Mouse (Mus musculus): ENCODE measurements around the gene Lrriq4. TPM values are rescaled to one million over a fixed set of nuclear protein-coding genes. Genes with fewer than 3 reads are reported as not detected.
A peak's percentile ranks its signal among the peaks of the same experiment; 100 is the strongest.

The Lrriq4 gene
- polyA plus RNA-seq (2012; rRNA removed): 45.2 and 45.3 TPM in 2 replicates

GRCm38 (mm10) chr3:30644207-30644606 is at the start of gene Lrriq4:
Gene Lrriq4 (plus strand): TSS chr3:30644507.
- Histone ChIP-seq H3K4me3 (ENCODE audit: control insufficient read depth, low read depth, low read length) (peak within 1 kb of the TSS; percentile 67), H3K27me3 (ENCODE audit: control insufficient read depth, insufficient read depth, low read length) (no peaks in the 10 kb centered on the region), H3K4me1 (ENCODE audit: control insufficient read depth, insufficient read depth, low read length) (peaks cover 3% of the 10 kb centered on the region), H3K36me3 (ENCODE audit: control insufficient read depth, insufficient read depth, low read length) (peaks cover 3% of the 10 kb centered on the region; the same call in 1 of the 2 replicates), H3K27ac (ENCODE audit: control insufficient read depth, insufficient read depth, low read depth, low read length) (no peak within 1 kb of the TSS)
- TF ChIP-seq POLR2A (IDR thresholded peaks at IDR 0.05; ENCODE audit: control insufficient read depth, low read depth, low read length) (no peak), CTCF (IDR thresholded peaks at IDR 0.05; ENCODE audit: control insufficient read depth, insufficient read depth, insufficient replicate concordance, low read depth, low read length) (no peak)

GRCm38 (mm10) chr3:30595111-30595832 is 49.0 kb upstream of the Lrriq4 start:
- Histone ChIP-seq H3K4me3 (ENCODE audit: control insufficient read depth, low read depth, low read length) (peak overlapping the region; percentile 90), H3K27ac (ENCODE audit: control insufficient read depth, insufficient read depth, low read depth, low read length) (peak overlapping the region; percentile 62), H3K4me1 (ENCODE audit: control insufficient read depth, insufficient read depth, low read length) (peaks cover 13% of the 10 kb centered on the region), H3K36me3 (ENCODE audit: control insufficient read depth, insufficient read depth, low read length) (no peaks in the 10 kb centered on the region), H3K27me3 (ENCODE audit: control insufficient read depth, insufficient read depth, low read length) (no peaks in the 10 kb centered on the region)
- TF ChIP-seq POLR2A (IDR thresholded peaks at IDR 0.05; ENCODE audit: control insufficient read depth, low read depth, low read length): no peak
- TF ChIP-seq CTCF (IDR thresholded peaks at IDR 0.05; ENCODE audit: control insufficient read depth, insufficient read depth, insufficient replicate concordance, low read depth, low read length): no peak

DNA sequence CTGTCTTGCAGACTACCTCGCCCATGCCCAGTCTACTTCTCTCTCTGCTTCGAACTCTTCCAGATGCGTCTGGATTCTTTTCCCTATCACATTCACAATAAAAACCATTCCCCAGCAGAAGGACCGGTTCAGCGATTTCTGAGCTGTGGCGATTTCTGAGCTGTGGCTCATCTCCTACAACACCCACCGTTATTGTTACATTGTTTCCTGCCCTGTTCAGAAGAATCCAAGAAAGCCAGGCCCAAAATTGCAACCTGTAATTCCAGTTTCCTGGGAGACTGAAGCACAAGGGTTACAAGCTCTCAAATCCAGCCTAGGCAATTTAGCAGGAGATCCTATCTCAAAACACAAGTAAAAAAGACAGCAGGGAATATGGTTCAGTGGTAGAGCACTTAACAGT is 47.0 kb upstream of the Lrriq4 start:
- no peaks in the 10 kb centered on the region for H3K27me3 ChIP-seq (ENCODE audit: control insufficient read depth, insufficient read depth, low read length)
- H3K4me1 ChIP-seq (ENCODE audit: control insufficient read depth, insufficient read depth, low read length): peaks cover 16% of the 10 kb centered on the region
- peak overlapping the region; percentile 59; the same call in 1 of the 2 replicates for H3K4me3 ChIP-seq (ENCODE audit: control insufficient read depth, low read depth, low read length)
- H3K36me3 ChIP-seq (ENCODE audit: control insufficient read depth, insufficient read depth, low read length): no peaks in the 10 kb centered on the region
- TF ChIP-seq CTCF (IDR thresholded peaks at IDR 0.05; ENCODE audit: control insufficient read depth, insufficient read depth, insufficient replicate concordance, low read depth, low read length): no peak
- no peak for TF ChIP-seq POLR2A (IDR thresholded peaks at IDR 0.05; ENCODE audit: control insufficient read depth, low read depth, low read length)
- H3K27ac ChIP-seq (ENCODE audit: control insufficient read depth, insufficient read depth, low read depth, low read length): no peak overlapping the region

DNA sequence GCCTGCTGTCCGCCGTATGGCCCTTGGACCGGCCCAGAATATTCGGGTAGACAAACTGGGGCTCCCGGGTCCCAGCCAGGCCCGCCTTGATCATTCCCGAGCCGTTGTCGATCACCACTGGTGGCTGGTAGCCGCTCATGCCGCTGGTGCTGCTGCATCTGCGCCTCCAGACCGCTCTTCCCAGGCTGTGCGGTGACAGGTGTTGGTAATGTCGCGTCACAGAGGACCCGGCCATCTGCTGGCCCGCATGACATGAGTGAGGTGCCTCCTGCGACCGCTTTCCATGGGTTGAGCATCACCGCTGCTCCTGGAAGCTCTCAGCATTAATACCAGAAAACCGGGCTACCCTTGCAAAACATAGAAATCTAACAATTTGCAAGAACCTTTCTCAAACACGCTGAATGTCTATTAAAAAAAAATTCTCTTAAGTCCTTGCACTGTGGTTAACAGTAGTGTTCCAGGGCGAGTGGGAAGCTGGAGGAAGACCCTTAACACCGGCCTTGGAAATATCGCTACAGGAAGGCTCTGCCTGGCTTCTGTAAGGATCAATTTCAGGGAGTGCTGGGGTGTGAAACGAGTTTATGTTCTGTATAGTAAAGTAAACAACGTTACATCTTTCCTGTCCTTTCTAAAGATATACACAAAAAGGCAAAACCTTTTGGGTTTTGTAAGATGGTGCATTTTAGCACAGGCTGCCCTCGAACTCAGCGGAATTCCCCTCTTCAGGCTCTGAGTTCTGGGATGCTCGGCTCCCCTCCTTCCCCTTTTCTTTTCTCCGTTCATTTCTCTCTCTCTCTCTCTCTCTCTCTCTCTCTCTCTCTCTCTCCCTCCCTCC is 44.4 kb upstream of the Lrriq4 start, which contains the start of gene Actrt3:
TSS of gene Actrt3 (minus strand) at position 229 of the 835 bp plus-strand sequence.
- Histone ChIP-seq H3K4me3 (ENCODE audit: control insufficient read depth, low read depth, low read length) (peak within 1 kb of the TSS; percentile 82), H3K36me3 (ENCODE audit: control insufficient read depth, insufficient read depth, low read length) (no peaks in the 10 kb centered on the region), H3K4me1 (ENCODE audit: control insufficient read depth, insufficient read depth, low read length) (peaks cover 18% of the 10 kb centered on the region), H3K27me3 (ENCODE audit: control insufficient read depth, insufficient read depth, low read length) (no peaks in the 10 kb centered on the region), H3K27ac (ENCODE audit: control insufficient read depth, insufficient read depth, low read depth, low read length) (no peak within 1 kb of the TSS; the same call in 1 of the 2 replicates)
- TF ChIP-seq POLR2A (IDR thresholded peaks at IDR 0.05; ENCODE audit: control insufficient read depth, low read depth, low read length): peak; percentile 72; the same call in 1 of the 2 replicates
- TF ChIP-seq CTCF (IDR thresholded peaks at IDR 0.05; ENCODE audit: control insufficient read depth, insufficient read depth, insufficient replicate concordance, low read depth, low read length): no peak

DNA sequence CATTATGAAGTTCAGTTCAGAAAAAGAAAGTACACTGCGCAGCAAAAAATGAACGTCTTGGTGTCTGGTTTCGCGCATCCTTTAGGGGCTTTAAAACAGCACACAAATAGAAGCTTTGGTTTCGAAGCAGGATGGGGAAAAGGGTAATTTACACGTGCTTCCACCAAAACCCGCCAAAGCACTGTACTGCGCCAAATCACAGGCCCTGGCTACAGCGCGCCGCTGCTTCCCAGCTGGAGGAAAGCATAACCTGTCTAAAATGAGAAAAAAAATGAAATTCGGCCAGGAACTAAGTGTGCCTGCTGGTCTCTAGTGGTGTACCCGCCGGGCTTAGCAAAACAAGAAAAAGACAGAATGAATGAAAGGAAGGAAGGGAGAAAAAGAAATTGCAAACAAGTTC is 43.6 kb upstream of the Lrriq4 start:
- Histone ChIP-seq H3K27me3 (ENCODE audit: control insufficient read depth, insufficient read depth, low read length) (no peaks in the 10 kb centered on the region), H3K36me3 (ENCODE audit: control insufficient read depth, insufficient read depth, low read length) (no peaks in the 10 kb centered on the region), H3K27ac (ENCODE audit: control insufficient read depth, insufficient read depth, low read depth, low read length) (no peak overlapping the region; the same call in 1 of the 2 replicates), H3K4me3 (ENCODE audit: control insufficient read depth, low read depth, low read length) (peak overlapping the region; percentile 82), H3K4me1 (ENCODE audit: control insufficient read depth, insufficient read depth, low read length) (peaks cover 13% of the 10 kb centered on the region)
- no peak for TF ChIP-seq POLR2A (IDR thresholded peaks at IDR 0.05; ENCODE audit: control insufficient read depth, low read depth, low read length)
- no peak for TF ChIP-seq CTCF (IDR thresholded peaks at IDR 0.05; ENCODE audit: control insufficient read depth, insufficient read depth, insufficient replicate concordance, low read depth, low read length)

- TF ChIP-seq POLR2A (IDR thresholded peaks at IDR 0.05; ENCODE audit: control insufficient read depth, low read depth, low read length): no peak
- no peak for TF ChIP-seq CTCF (IDR thresholded peaks at IDR 0.05; ENCODE audit: control insufficient read depth, insufficient read depth, insufficient replicate concordance, low read depth, low read length)
- Histone ChIP-seq H3K4me1 (ENCODE audit: control insufficient read depth, insufficient read depth, low read length) (peaks cover 11% of the 10 kb centered on the region), H3K27me3 (ENCODE audit: control insufficient read depth, insufficient read depth, low read length) (no peaks in the 10 kb centered on the region), H3K27ac (ENCODE audit: control insufficient read depth, insufficient read depth, low read depth, low read length) (peak overlapping the region; percentile 51; the same call in 1 of the 2 replicates), H3K4me3 (ENCODE audit: control insufficient read depth, low read depth, low read length) (peak overlapping the region; percentile 54), H3K36me3 (ENCODE audit: control insufficient read depth, insufficient read depth, low read length) (no peaks in the 10 kb centered on the region)
Observed at GRCm38 (mm10) chr3:30601175-30601574, 43.1 kb upstream of the Lrriq4 start.

DNA sequence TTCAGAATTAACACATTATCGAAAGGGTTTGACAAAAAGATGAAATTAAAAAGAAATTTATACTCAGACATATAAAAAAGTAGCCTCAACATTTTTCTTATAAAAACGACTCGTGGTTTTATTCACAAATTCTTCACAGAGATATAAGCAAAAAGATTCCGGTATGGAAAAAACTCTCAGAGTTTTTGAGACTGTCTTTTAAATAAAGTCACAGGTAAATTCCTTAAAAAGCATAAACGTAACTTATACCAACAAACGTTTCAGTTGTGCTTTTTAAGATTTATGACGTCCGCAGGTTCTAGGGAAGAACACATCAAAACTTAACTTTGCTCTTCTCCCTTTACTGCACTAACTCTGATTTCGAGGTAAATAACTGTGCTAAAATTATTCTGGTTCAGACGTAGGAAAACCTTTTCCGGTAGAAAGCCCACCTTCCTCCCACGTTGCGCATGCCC is 42.7 kb upstream of the Lrriq4 start:
- Histone ChIP-seq H3K36me3 (ENCODE audit: control insufficient read depth, insufficient read depth, low read length) (no peaks in the 10 kb centered on the region; the same call in 1 of the 2 replicates), H3K4me3 (ENCODE audit: control insufficient read depth, low read depth, low read length) (peak overlapping the region; percentile 94), H3K27ac (ENCODE audit: control insufficient read depth, insufficient read depth, low read depth, low read length) (peak overlapping the region; percentile 95), H3K4me1 (ENCODE audit: control insufficient read depth, insufficient read depth, low read length) (peaks cover 10% of the 10 kb centered on the region), H3K27me3 (ENCODE audit: control insufficient read depth, insufficient read depth, low read length) (no peaks in the 10 kb centered on the region)
- TF ChIP-seq CTCF (IDR thresholded peaks at IDR 0.05; ENCODE audit: control insufficient read depth, insufficient read depth, insufficient replicate concordance, low read depth, low read length): no peak
- no peak; the same call in 1 of the 2 replicates for TF ChIP-seq POLR2A (IDR thresholded peaks at IDR 0.05; ENCODE audit: control insufficient read depth, low read depth, low read length)
